Comparison of ENCODE assay signal across 19 mouse cellular contexts in genomic region chr14:124485261-124485660, GRCm38 (mm10).
DNase-seq lines count a peak whose midpoint lies in the region; ATAC-seq and TF ChIP-seq lines count a peak whose summit lies in the region.
"Had no signal": no experiment of that assay in that cellular context is flagged by ENCODE, and none has a peak within 500 bp of the region (broad histone marks: within the 10 kb centered on the region; RNA-seq: fewer than 3 reads in every experiment).

No protein-coding gene starts in this region.

- WGBS in liver, postnatal 0 days (ENCODE audit: insufficient replicate concordance), result 45% methylated on average over 1 of the region's 1 CpGs
- WGBS in midbrain, embryonic 11.5 days, result 86% methylated on average over 1 of the region's 1 CpGs
- 94% methylated on average over 1 of the region's 1 CpGs for WGBS in midbrain, embryonic 14.5 days
- 51% methylated on average over 1 of the region's 1 CpGs for WGBS in intestine, postnatal 0 days

- TF ChIP-seq CTCF in liver, postnatal 0 days (IDR thresholded peaks at IDR 0.05; ENCODE audit: low read depth), result no peak
- TF ChIP-seq CTCF in intestine, postnatal 0 days (IDR thresholded peaks at IDR 0.05; ENCODE audit: low read depth), result no peak

- no peaks in the 10 kb centered on the region for H3K36me3 ChIP-seq in liver, postnatal 0 days (replicated peaks; ENCODE audit: insufficient read depth, low read length)
- H3K36me3 ChIP-seq in midbrain, embryonic 11.5 days (ENCODE audit: control insufficient read depth, insufficient read depth, low read length), result no peaks in the 10 kb centered on the region
- no peaks in the 10 kb centered on the region for H3K36me3 ChIP-seq in midbrain, embryonic 14.5 days (ENCODE audit: control insufficient read depth, insufficient read depth, low read length)
- no peaks in the 10 kb centered on the region for H3K36me3 ChIP-seq in intestine, postnatal 0 days (ENCODE audit: control insufficient read depth, insufficient read depth)
- H3K36me3 ChIP-seq: embryonic facial prominence, embryonic 13.5 days; heart, embryonic 13.5 days; hindbrain, embryonic 15.5 days had no signal

- H3K4me1 ChIP-seq in liver, postnatal 0 days (ENCODE audit: insufficient read depth), result no peaks in the 10 kb centered on the region
- no peaks in the 10 kb centered on the region for H3K4me1 ChIP-seq in midbrain, embryonic 11.5 days (ENCODE audit: control insufficient read depth, insufficient read depth, low read length)
- H3K4me1 ChIP-seq in midbrain, embryonic 14.5 days (ENCODE audit: control insufficient read depth, insufficient read depth, low read length), result no peaks in the 10 kb centered on the region
- H3K4me1 ChIP-seq in intestine, postnatal 0 days (replicated peaks; ENCODE audit: control insufficient read depth, insufficient read depth, low read length), result no peaks in the 10 kb centered on the region
- H3K4me1 ChIP-seq: embryonic facial prominence, embryonic 13.5 days; forebrain, embryonic 13.5 days; heart, embryonic 13.5 days; hindbrain, embryonic 15.5 days had no signal

- no peak overlapping the region for H3K4me2 ChIP-seq in liver, postnatal 0 days (ENCODE audit: low read depth, low read length)
- no peak overlapping the region for H3K4me2 ChIP-seq in midbrain, embryonic 11.5 days
- no peak overlapping the region for H3K4me2 ChIP-seq in midbrain, embryonic 14.5 days (ENCODE audit: low read length)
- H3K4me2 ChIP-seq in intestine, postnatal 0 days (replicated peaks; ENCODE audit: low read depth), result no peak overlapping the region
- H3K4me2 ChIP-seq: embryonic facial prominence, embryonic 13.5 days; forebrain, embryonic 13.5 days; heart, embryonic 13.5 days; hindbrain, embryonic 15.5 days had no signal

- TF ChIP-seq EP300 in liver, postnatal 0 days (IDR thresholded peaks at IDR 0.05; ENCODE audit: low read depth), result no peak

- peak; percentile 87 for ATAC-seq in liver, postnatal 0 days
- ATAC-seq in midbrain, embryonic 11.5 days (ENCODE audit: low FRiP score), result no peak
- no peak for ATAC-seq in midbrain, embryonic 14.5 days (ENCODE audit: low FRiP score, low TSS enrichment)
- no peak for ATAC-seq in intestine, postnatal 0 days
- ATAC-seq: forebrain, embryonic 13.5 days; forebrain, postnatal 0 days had no signal

- no peaks in the 10 kb centered on the region for H3K27me3 ChIP-seq in liver, postnatal 0 days (ENCODE audit: insufficient read depth, low read length)
- no peaks in the 10 kb centered on the region for H3K27me3 ChIP-seq in midbrain, embryonic 11.5 days (ENCODE audit: control insufficient read depth, insufficient read depth, low read length)
- no peaks in the 10 kb centered on the region for H3K27me3 ChIP-seq in midbrain, embryonic 14.5 days (ENCODE audit: control insufficient read depth, insufficient read depth, low read length)
- no peaks in the 10 kb centered on the region for H3K27me3 ChIP-seq in intestine, postnatal 0 days (replicated peaks; ENCODE audit: control insufficient read depth, insufficient read depth, low read length)
- H3K27me3 ChIP-seq: embryonic facial prominence, embryonic 13.5 days; forebrain, embryonic 13.5 days; heart, embryonic 13.5 days; hindbrain, embryonic 15.5 days had no signal

- no peak overlapping the region for H3K4me3 ChIP-seq in liver, postnatal 0 days (ENCODE audit: low read depth, low read length)
- H3K4me3 ChIP-seq in midbrain, embryonic 11.5 days (ENCODE audit: low read depth, low read length), result no peak overlapping the region
- no peak overlapping the region for H3K4me3 ChIP-seq in midbrain, embryonic 14.5 days (replicated peaks; ENCODE audit: low read depth, low read length)
- no peak overlapping the region for H3K4me3 ChIP-seq in intestine, postnatal 0 days (ENCODE audit: low read depth, low read length)
- H3K4me3 ChIP-seq: embryonic facial prominence, embryonic 13.5 days; forebrain, embryonic 13.5 days; heart, embryonic 13.5 days; hindbrain, embryonic 15.5 days had no signal

- H3K9me3 ChIP-seq in liver, postnatal 0 days (ENCODE audit: low read length), result no peaks in the 10 kb centered on the region
- no peaks in the 10 kb centered on the region for H3K9me3 ChIP-seq in midbrain, embryonic 11.5 days (ENCODE audit: control insufficient read depth, low read length)
- H3K9me3 ChIP-seq in midbrain, embryonic 14.5 days (ENCODE audit: control insufficient read depth, low read length), result no peaks in the 10 kb centered on the region
- no peaks in the 10 kb centered on the region for H3K9me3 ChIP-seq in intestine, postnatal 0 days (ENCODE audit: control insufficient read depth)
- H3K9me3 ChIP-seq: embryonic facial prominence, embryonic 13.5 days; forebrain, embryonic 13.5 days; heart, embryonic 13.5 days; hindbrain, embryonic 15.5 days had no signal

- H3K9ac ChIP-seq in liver, postnatal 0 days (replicated peaks), result no peak overlapping the region
- no peak overlapping the region for H3K9ac ChIP-seq in midbrain, embryonic 11.5 days (ENCODE audit: low read length)
- H3K9ac ChIP-seq in midbrain, embryonic 14.5 days (replicated peaks; ENCODE audit: low read length), result no peak overlapping the region
- H3K9ac ChIP-seq in intestine, postnatal 0 days (ENCODE audit: low read depth, low read length), result no peak overlapping the region
- H3K9ac ChIP-seq: embryonic facial prominence, embryonic 13.5 days; forebrain, embryonic 13.5 days; forebrain, postnatal 0 days; heart, embryonic 13.5 days; hindbrain, embryonic 15.5 days had no signal

- peak; percentile 24 for DNase-seq in layer of hippocampus, adult 11-12 months (ENCODE audit: low spot score)
- DNase-seq in layer of hippocampus, postnatal 36 days, result no peak
- DNase-seq in liver, postnatal 0 days, result peak; percentile 20
- DNase-seq in liver, result no peak
- peak; percentile 45 for DNase-seq in midbrain, embryonic 11.5 days (ENCODE audit: low spot score, missing footprints)
- no peak for DNase-seq in midbrain, embryonic 14.5 days
- DNase-seq in brain, adult 2 months (ENCODE audit: low read depth, low spot score), result peak; percentile 61
- DNase-seq: adrenal gland, adult 2 months; cerebellum, adult 18-20 months; cerebellum, adult 9-11 months; cerebellum, postnatal 36 days; forebrain, postnatal 0 days; gastrocnemius, postnatal 36 days; heart, postnatal 36 days had no signal

- no peak overlapping the region for H3K27ac ChIP-seq in liver, postnatal 0 days (ENCODE audit: low read depth)
- H3K27ac ChIP-seq in midbrain, embryonic 11.5 days (ENCODE audit: low read depth, low read length), result no peak overlapping the region
- no peak overlapping the region for H3K27ac ChIP-seq in midbrain, embryonic 14.5 days (replicated peaks; ENCODE audit: low read depth, low read length)
- H3K27ac ChIP-seq in intestine, postnatal 0 days (ENCODE audit: low read depth, low read length), result no peak overlapping the region
- H3K27ac ChIP-seq: embryonic facial prominence, embryonic 13.5 days; forebrain, embryonic 13.5 days; heart, embryonic 13.5 days; hindbrain, embryonic 15.5 days had no signal

Comparison
In these comparisons a context has a peak if more than half of its experiments do, and no peak if none do; other contexts are left out.
1. DNase-seq: peak in layer of hippocampus, adult 11-12 months (single experiment), liver, postnatal 0 days (single experiment), midbrain, embryonic 11.5 days (single experiment) and brain, adult 2 months (single experiment); none in layer of hippocampus, postnatal 36 days (0 of 2), liver (single experiment) and midbrain, embryonic 14.5 days (single experiment).